Mouse (Mus musculus): Measurements from ENCODE around the gene Ebpl. TPM values are rescaled to one million over a fixed set of nuclear protein-coding genes. Genes with fewer than 3 reads are reported as not detected.

Ebpl gene
- polyA plus RNA-seq, 1 experiment from 2014 or later = 13.4 TPM

DNA sequence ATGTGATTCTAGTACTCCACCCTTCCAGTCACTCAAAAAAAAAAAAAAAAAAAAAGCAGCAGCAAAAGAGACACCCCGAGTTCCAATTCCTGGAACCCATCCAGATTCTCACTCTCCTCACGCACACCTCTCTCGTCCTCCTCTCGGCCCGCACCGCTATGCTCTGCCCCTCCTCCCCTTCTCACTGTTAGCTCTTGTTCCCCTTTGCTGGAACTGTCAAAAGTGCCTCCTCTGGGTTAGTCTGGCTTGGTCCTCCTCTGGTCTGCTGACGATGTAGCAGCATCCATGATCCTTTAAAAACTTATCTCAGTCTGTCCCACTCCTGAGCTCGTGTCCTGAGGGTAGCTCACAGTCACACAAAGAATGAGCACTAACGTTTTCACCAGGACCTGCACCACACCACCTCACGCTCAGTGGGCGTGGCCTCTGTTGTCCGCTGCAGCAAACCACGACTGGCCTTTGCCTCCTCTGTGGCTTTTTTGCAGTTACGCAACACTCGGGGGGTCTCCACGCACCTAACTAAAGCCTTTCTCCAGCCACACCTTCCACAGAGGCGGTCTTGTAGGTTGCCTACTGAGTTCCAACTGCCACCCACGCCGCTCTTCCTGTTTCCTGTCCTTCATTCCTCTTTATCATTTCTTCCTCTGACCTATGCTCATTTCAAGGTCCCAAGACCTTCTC lies 71.5 kb downstream of the Ebpl start:
- no peaks in the 10 kb centered on the region for H3K27me3 ChIP-seq (ENCODE audit: insufficient read depth, low read length)
- no peak for DNase-seq (ENCODE audit: low spot score)
- H3K9me3 ChIP-seq (replicated peaks; ENCODE audit: low read length) = no peaks in the 10 kb centered on the region
- TF ChIP-seq CTCF (IDR thresholded peaks at IDR 0.05; ENCODE audit: low read depth) = no peak
- no peak overlapping the region for H3K4me3 ChIP-seq (replicated peaks; ENCODE audit: low read depth, low read length)
- no peak overlapping the region for H3K27ac ChIP-seq
- 73% methylated on average over 19 of the region's 19 CpGs for WGBS
- H3K4me1 ChIP-seq (replicated peaks; ENCODE audit: insufficient read depth, low read length) = no peaks in the 10 kb centered on the region
- H3K36me3 ChIP-seq (ENCODE audit: insufficient read depth, low read length) = no peaks in the 10 kb centered on the region
- no peak overlapping the region for H3K4me2 ChIP-seq (ENCODE audit: low read length)
- no peak overlapping the region for H3K9ac ChIP-seq (ENCODE audit: low read depth, low read length)
- no peak for ATAC-seq (replicated peaks; ENCODE audit: low FRiP score, low read depth)

Other genes with a start within 250 kb of the Ebpl start
- 1.2 TPM in 2 replicates for gene Sacs, start 222.0 kb downstream of the Ebpl start, polyA plus RNA-seq (2015; fragmentation: Nextera tagmentation; extraction: Ambion mirVana)
- 0.60 and 1.2 TPM in 2 replicates for gene Sgcg, start 101.9 kb downstream of the Ebpl start, polyA plus RNA-seq (2015; fragmentation: Nextera tagmentation; extraction: Ambion mirVana)
- gene Arl11, start 50.7 kb downstream of the Ebpl start, polyA plus RNA-seq (2015; fragmentation: Nextera tagmentation; extraction: Ambion mirVana) = 0.71 and 1.2 TPM in 2 replicates
- gene Kpna3, start 79.4 kb upstream of the Ebpl start, polyA plus RNA-seq (2015; fragmentation: Nextera tagmentation; extraction: Ambion mirVana) = 30.8 and 33.0 TPM in 2 replicates
- gene Spryd7, start 196.4 kb upstream of the Ebpl start, polyA plus RNA-seq (2015; fragmentation: Nextera tagmentation; extraction: Ambion mirVana) = 30.7 and 31.5 TPM in 2 replicates
- 22.7 and 23.6 TPM in 2 replicates for gene Trim13, start 237.8 kb upstream of the Ebpl start, polyA plus RNA-seq (2015; fragmentation: Nextera tagmentation; extraction: Ambion mirVana)
- 0.50 and 0.58 TPM in 2 replicates for gene Kcnrg, start 247.0 kb upstream of the Ebpl start, polyA plus RNA-seq (2015; fragmentation: Nextera tagmentation; extraction: Ambion mirVana)